Mouse (Mus musculus) MEL (cell line): ENCODE data around the gene Mcm6. TPM values are rescaled to one million over a fixed set of nuclear protein-coding genes. Genes with fewer than 3 reads are reported as not detected.

Experiments used
- DNase-seq: peaks from one replicate; pipeline ENCODE4 v3.0.0; 2011; ENCODE audit warnings: low read depth, low spot score
- H3K27ac ChIP-seq: 2 replicates; pipeline ENCODE4 v1.5.1; 2012; ENCODE audit warnings: low read depth, mild to moderate bottlenecking, control low read depth, low read length, moderate library complexity; ENCODE audit not compliant: control insufficient read depth
- H3K27me3 ChIP-seq, 2 experiments: fragments of 150-350 bp in 1 of 2; sonication (generic) in 1 of 2; 2 replicates each; pipeline ENCODE4 v1.6.1; 2012; ENCODE audit warnings: low read length in 2 of 2, mild to moderate bottlenecking in 2 of 2, improper control_type of control experiment in 1 of 2, moderate library complexity in 1 of 2; ENCODE audit not compliant: insufficient read depth in 2 of 2, control insufficient read depth in 1 of 2
- H3K36me3 ChIP-seq, 2 experiments: 2 replicates each; pipeline ENCODE4 v1.6.1; 2012 to 2014; ENCODE audit warnings: low read length in 2 of 2, improper control_type of control experiment in 1 of 2, inconsistent platforms in 1 of 2, mild to moderate bottlenecking in 1 of 2; ENCODE audit not compliant: insufficient read depth in 2 of 2, control insufficient read depth in 1 of 2
- H3K4me1 ChIP-seq, 2 experiments: fragments of 150-350 bp in 1 of 2; sonication (generic) in 1 of 2; 2 replicates each; pipeline ENCODE4 v1.6.1; 2012; ENCODE audit warnings: low read length in 2 of 2, improper control_type of control experiment in 1 of 2, mild to moderate bottlenecking in 1 of 2; ENCODE audit not compliant: insufficient read depth in 2 of 2, control insufficient read depth in 1 of 2
- H3K4me3 ChIP-seq, 2 experiments: fragments of 150-350 bp in 1 of 2; sonication (generic) in 1 of 2; 2 replicates each; pipeline ENCODE4 v1.5.1; 2012; ENCODE audit warnings: low read depth in 2 of 2, low read length in 2 of 2, mild to moderate bottlenecking in 2 of 2, moderate library complexity in 2 of 2, control low read depth in 1 of 2, improper control_type of control experiment in 1 of 2; ENCODE audit not compliant: control insufficient read depth in 1 of 2, insufficient read depth in 1 of 2
- H3K79me2 ChIP-seq: 2 replicates; pipeline ENCODE4 v1.6.1; 2012; ENCODE audit warnings: mild to moderate bottlenecking, low read length, moderate library complexity; ENCODE audit not compliant: control insufficient read depth, poor library complexity, insufficient read depth
- H3K9ac ChIP-seq: 2 replicates; pipeline ENCODE4 v1.6.1; 2012; ENCODE audit warnings: low read depth, mild to moderate bottlenecking, control low read depth, low read length, moderate library complexity; ENCODE audit not compliant: control insufficient read depth, poor library complexity, severe bottlenecking
- H3K9me3 ChIP-seq: fragments of 150-350 bp; sonication (generic); replicated peaks from 2 replicates; pipeline ENCODE4 v1.6.1; 2012; ENCODE audit warnings: mild to moderate bottlenecking, low read length, improper control_type of control experiment, moderate library complexity; ENCODE audit not compliant: insufficient read depth
- CTCF ChIP-seq, 3 experiments: IDR thresholded peaks in 2 of 3; conservative IDR thresholded peaks in 1 of 3; 2 replicates each; pipeline ENCODE4 v1.5.1; 2011 to 2012; ENCODE audit warnings: low read length in 3 of 3, low read depth in 2 of 3, mild to moderate bottlenecking in 2 of 3, improper control_type of control experiment in 1 of 3, inconsistent platforms in 1 of 3, mixed read lengths in 1 of 3, moderate library complexity in 1 of 3; ENCODE audit not compliant: control insufficient read depth in 1 of 3, insufficient read depth in 1 of 3, poor library complexity in 1 of 3, severe bottlenecking in 1 of 3
- RAD21 ChIP-seq: IDR thresholded peaks from 2 replicates; pipeline ENCODE4 v1.6.1; 2011; ENCODE audit warnings: mild to moderate bottlenecking, low read depth, low read length, improper control_type of control experiment
- SMC3 ChIP-seq: IDR thresholded peaks from 2 replicates; pipeline ENCODE4 v1.6.1; 2011; ENCODE audit warnings: low read depth, low read length, improper control_type of control experiment
- TAL1 ChIP-seq: IDR thresholded peaks from 2 replicates; pipeline ENCODE4 v1.6.1; 2012; ENCODE audit warnings: mild to moderate bottlenecking, inconsistent platforms, low read length, moderate library complexity, mixed read lengths
- TBP ChIP-seq: IDR thresholded peaks from 2 replicates; pipeline ENCODE4 v1.8.0; 2011; ENCODE audit warnings: low read depth, low read length, improper control_type of control experiment
- ZNF384 ChIP-seq: IDR thresholded peaks from 2 replicates; pipeline ENCODE4 v1.6.1; 2012; ENCODE audit warnings: low read depth, mild to moderate bottlenecking, inconsistent platforms, low read length, improper control_type of control experiment
- polyA plus RNA-seq, 2 experiments: library from polyadenylated mRNA; stranded (reverse) in 1 of 2; unstranded in 1 of 2; fragments of >175 nt in 1 of 2; fragments of >200 nt in 1 of 2; gene quantifications; 2 replicates each; pipeline versions ENCODE4 v1.2.1 to v1.2.4; 2012; ENCODE audit warnings: low replicate concordance in 2 of 2, low read depth in 1 of 2; ENCODE audit not compliant: insufficient read length in 2 of 2, insufficient read depth in 1 of 2, missing spikeins in 1 of 2
- total RNA-seq: library from RNA; depleted of rRNA; stranded (reverse); fragments of 300-350 nt; gene quantifications from 2 replicates; pipeline ENCODE4 v1.2.3, GENCODE M21; 2012; rRNA removed

Mcm6 gene
- total and polyA plus RNA-seq, 3 experiments: 218 to 850 (median 234) TPM

- Histone ChIP-seq H3K36me3 (peaks cover 0 to 16% of the 10 kb centered on the region in 2 experiments; a peak in 2 of 4 replicates), H3K27me3 (no peaks in the 10 kb centered on the region)
Measured at GRCm38 (mm10) chr1:128281753-128282152, 77.7 kb downstream of the Mcm6 start.

More at GRCm38 (mm10) chr1:128281753-128282152, 77.7 kb downstream of the Mcm6 start:
- Histone ChIP-seq H3K4me3 (no peak overlapping the region), H3K9ac (no peak overlapping the region), H3K4me1 (no peaks in the 10 kb centered on the region)
- TF ChIP-seq RAD21 (peak; percentile 36), TAL1 (no peak), TBP (no peak), CTCF (IDR thresholded peaks at IDR 0.05 in 2 of 3, conservative IDR thresholded peaks at IDR 0.05 in 1 of 3; ENCODE audit: control insufficient read depth in 1 of 3, insufficient read depth in 1 of 3, low read depth in 2 of 3, low read length in 3 of 3, poor library complexity in 1 of 3, severe bottlenecking in 1 of 3) (peak in 2 of 3 experiments; percentile 40 to 46; a peak in 4 of 6 replicates), SMC3 (peak; percentile 30), ZNF384 (0 out of 2 replicates have a peak, but pooled peaks have one; percentile 12)
- TF ChIP-seq, all 39 proteins: peak for 4
- peak; percentile 51 for DNase-seq
- no peaks in the 10 kb centered on the region for H3K9me3 ChIP-seq
- no peak overlapping the region for H3K27ac ChIP-seq
- no peaks in the 10 kb centered on the region for H3K79me2 ChIP-seq

Other genes with a start within 250 kb of the Mcm6 start
- 41.0 and 46.3 TPM in 2 replicates for gene Ubxn4, start 115.7 kb downstream of the Mcm6 start, total RNA-seq
- gene Ubxn4, start 115.7 kb downstream of the Mcm6 start, polyA plus RNA-seq: 10 to 100 TPM in 1 of 2 experiments, not detected in 1; 66.8 TPM
- gene Lct, start 31.3 kb downstream of the Mcm6 start, total RNA-seq: under 0.01 TPM in 1 of 2 replicates, not detected in the other
- under 1 TPM in 1 of 2 experiments, not detected in 1; 0.06 TPM for gene Lct, start 31.3 kb downstream of the Mcm6 start, polyA plus RNA-seq
- gene Dars, start 57.7 kb upstream of the Mcm6 start, total RNA-seq: 95.2 and 104 TPM in 2 replicates
- 100 to 1,000 TPM in 1 of 2 experiments, not detected in 1; 104 TPM for gene Dars, start 57.7 kb upstream of the Mcm6 start, polyA plus RNA-seq
- 4.2 and 6.0 TPM in 2 replicates for gene Cxcr4, start 232.6 kb upstream of the Mcm6 start, total RNA-seq
- gene Cxcr4, start 232.6 kb upstream of the Mcm6 start, polyA plus RNA-seq: 10 to 100 TPM in 1 of 2 experiments, not detected in 1; 11.2 TPM